Mouse (Mus musculus): Measurements from ENCODE around the gene Tnik. TPM values are rescaled to one million over a fixed set of nuclear protein-coding genes. Genes with fewer than 3 reads are reported as not detected.

Tnik gene
- polyA plus RNA-seq, 1 experiment = 23.6 TPM

- no peaks in the 10 kb centered on the region for H3K36me3 ChIP-seq (ENCODE audit: control insufficient read depth, insufficient read depth, low read length)
- DNase-seq = no peak
- H3K27ac ChIP-seq (ENCODE audit: control insufficient read depth, insufficient read depth, low read length) = no peak overlapping the region
- H3K4me1 ChIP-seq (replicated peaks; ENCODE audit: control insufficient read depth, insufficient read depth, low read length) = no peaks in the 10 kb centered on the region
- 92% methylated on average over 10 of the region's 10 CpGs for WGBS
- H3K27me3 ChIP-seq (ENCODE audit: control insufficient read depth, insufficient read depth, low read length) = no peaks in the 10 kb centered on the region
- no peak for TF ChIP-seq CTCF (IDR thresholded peaks at IDR 0.05; ENCODE audit: borderline replicate concordance, control insufficient read depth, extremely low read depth, insufficient read depth, low read length, poor library complexity)
- no peak for TF ChIP-seq POLR2A (IDR thresholded peaks at IDR 0.05; ENCODE audit: control insufficient read depth, extremely low read depth, insufficient read depth, low read length, poor library complexity)
- H3K4me3 ChIP-seq (ENCODE audit: control insufficient read depth, insufficient read depth, low read length) = no peak overlapping the region
These were observed 433.1 kb downstream of the Tnik start for GRCm38 (mm10) chr3:28696162-28696561.

DNA sequence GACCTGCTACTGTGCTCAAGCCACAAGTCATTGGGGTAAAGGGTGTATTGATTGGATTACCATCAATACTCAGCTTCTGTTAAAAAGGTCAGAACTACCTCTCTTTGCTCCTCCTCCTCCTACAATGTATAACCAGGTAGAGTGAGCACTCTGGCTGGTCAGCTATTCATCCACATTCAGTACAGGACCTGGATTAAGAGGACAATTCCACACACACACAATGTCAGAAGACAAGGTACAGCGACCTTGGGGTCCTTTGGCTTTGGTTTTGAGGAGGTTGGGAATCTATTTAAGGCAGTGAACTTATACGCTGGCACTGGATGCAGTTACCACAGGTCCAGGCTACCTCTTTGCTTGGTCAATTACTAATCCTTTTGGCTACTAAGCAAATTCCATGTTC, 434.8 kb downstream of the Tnik start, which contains the start of gene Slc2a2:
Gene Slc2a2 (plus strand): TSS at position 107 of the 400 bp plus-strand sequence.
- Histone ChIP-seq H3K27ac (ENCODE audit: control insufficient read depth, insufficient read depth, low read length) (no peak within 1 kb of the TSS), H3K27me3 (ENCODE audit: control insufficient read depth, insufficient read depth, low read length) (no peaks in the 10 kb centered on the region), H3K36me3 (ENCODE audit: control insufficient read depth, insufficient read depth, low read length) (no peaks in the 10 kb centered on the region), H3K4me3 (ENCODE audit: control insufficient read depth, insufficient read depth, low read length) (no peak within 1 kb of the TSS), H3K4me1 (replicated peaks; ENCODE audit: control insufficient read depth, insufficient read depth, low read length) (no peaks in the 10 kb centered on the region)
- no peak for TF ChIP-seq POLR2A (IDR thresholded peaks at IDR 0.05; ENCODE audit: control insufficient read depth, extremely low read depth, insufficient read depth, low read length, poor library complexity)
- no peak for TF ChIP-seq CTCF (IDR thresholded peaks at IDR 0.05; ENCODE audit: borderline replicate concordance, control insufficient read depth, extremely low read depth, insufficient read depth, low read length, poor library complexity)
- DNase-seq = no peak
- WGBS = 88% methylated on average over 2 of the region's 2 CpGs

- Histone ChIP-seq H3K27ac (ENCODE audit: control insufficient read depth, insufficient read depth, low read length) (no peak overlapping the region), H3K27me3 (ENCODE audit: control insufficient read depth, insufficient read depth, low read length) (no peaks in the 10 kb centered on the region), H3K36me3 (ENCODE audit: control insufficient read depth, insufficient read depth, low read length) (no peaks in the 10 kb centered on the region), H3K4me1 (replicated peaks; ENCODE audit: control insufficient read depth, insufficient read depth, low read length) (no peaks in the 10 kb centered on the region), H3K4me3 (ENCODE audit: control insufficient read depth, insufficient read depth, low read length) (no peak overlapping the region)
- DNase-seq = no peak
- 91% methylated on average over 4 of the region's 4 CpGs for WGBS
- TF ChIP-seq POLR2A (IDR thresholded peaks at IDR 0.05; ENCODE audit: control insufficient read depth, extremely low read depth, insufficient read depth, low read length, poor library complexity) (no peak), CTCF (IDR thresholded peaks at IDR 0.05; ENCODE audit: borderline replicate concordance, control insufficient read depth, extremely low read depth, insufficient read depth, low read length, poor library complexity) (no peak)
These were observed 436.6 kb downstream of the Tnik start for GRCm38 (mm10) chr3:28699601-28700000.

DNA sequence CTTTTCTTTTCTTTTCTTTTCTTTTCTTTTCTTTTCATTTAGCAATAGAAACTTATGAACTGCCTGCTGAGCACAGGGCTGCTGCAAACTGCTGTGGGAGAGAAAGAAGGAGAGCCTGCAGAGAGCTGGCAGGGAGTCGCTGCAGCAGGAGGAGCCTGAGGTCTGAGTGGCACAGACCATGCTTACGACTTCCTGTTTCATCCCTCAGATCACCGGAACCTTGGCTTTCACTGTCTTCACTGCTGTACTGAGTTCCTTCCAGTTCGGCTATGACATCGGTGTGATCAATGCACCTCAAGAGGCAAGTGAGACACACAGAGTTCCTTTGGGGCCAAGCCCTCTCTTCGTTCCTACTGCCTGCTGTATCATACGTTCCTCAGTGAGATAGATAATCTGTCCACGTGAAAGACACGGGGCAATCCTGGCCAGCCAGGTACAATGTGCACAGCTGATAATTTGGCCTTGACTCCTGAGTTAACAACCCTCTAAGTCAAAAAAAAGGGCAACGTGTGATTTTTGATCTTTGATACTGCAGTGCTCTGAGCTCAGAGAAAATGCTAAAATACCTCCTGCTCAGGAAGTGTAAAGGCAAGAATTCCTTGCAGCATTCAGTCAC, 442.6 kb downstream of the Tnik start:
- H3K4me1 ChIP-seq (replicated peaks; ENCODE audit: control insufficient read depth, insufficient read depth, low read length) = no peaks in the 10 kb centered on the region
- no peaks in the 10 kb centered on the region for H3K36me3 ChIP-seq (ENCODE audit: control insufficient read depth, insufficient read depth, low read length)
- no peaks in the 10 kb centered on the region for H3K27me3 ChIP-seq (ENCODE audit: control insufficient read depth, insufficient read depth, low read length)
- no peak overlapping the region for H3K27ac ChIP-seq (ENCODE audit: control insufficient read depth, insufficient read depth, low read length)
- DNase-seq = no peak
- no peak overlapping the region for H3K4me3 ChIP-seq (ENCODE audit: control insufficient read depth, insufficient read depth, low read length)
- WGBS = 43% methylated on average over 10 of the region's 10 CpGs
- TF ChIP-seq POLR2A (IDR thresholded peaks at IDR 0.05; ENCODE audit: control insufficient read depth, extremely low read depth, insufficient read depth, low read length, poor library complexity) (no peak), CTCF (IDR thresholded peaks at IDR 0.05; ENCODE audit: borderline replicate concordance, control insufficient read depth, extremely low read depth, insufficient read depth, low read length, poor library complexity) (no peak)

DNA sequence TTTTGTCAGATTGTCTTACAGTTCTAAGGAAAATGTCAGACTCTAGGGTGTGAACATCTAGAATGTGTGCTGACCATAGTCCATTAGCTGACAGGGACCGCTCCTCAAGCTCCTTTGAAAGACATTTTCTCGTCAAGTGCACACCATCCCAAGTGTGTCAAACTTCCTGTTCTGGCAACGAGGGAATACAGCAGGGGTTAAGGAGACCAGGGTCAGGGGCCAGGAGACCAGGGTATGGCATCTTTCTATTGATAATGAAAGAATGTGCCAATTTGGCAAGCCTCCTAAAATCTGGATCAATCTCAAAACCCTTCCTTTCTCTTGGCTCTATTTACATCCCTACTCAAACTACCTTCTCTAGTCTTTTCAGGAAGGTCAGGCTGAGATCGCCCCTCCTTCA, 443.7 kb downstream of the Tnik start:
- no peak for DNase-seq
- Histone ChIP-seq H3K4me3 (ENCODE audit: control insufficient read depth, insufficient read depth, low read length) (no peak overlapping the region), H3K27me3 (ENCODE audit: control insufficient read depth, insufficient read depth, low read length) (no peaks in the 10 kb centered on the region), H3K36me3 (ENCODE audit: control insufficient read depth, insufficient read depth, low read length) (no peaks in the 10 kb centered on the region), H3K27ac (ENCODE audit: control insufficient read depth, insufficient read depth, low read length) (no peak overlapping the region), H3K4me1 (replicated peaks; ENCODE audit: control insufficient read depth, insufficient read depth, low read length) (no peaks in the 10 kb centered on the region)
- TF ChIP-seq CTCF (IDR thresholded peaks at IDR 0.05; ENCODE audit: borderline replicate concordance, control insufficient read depth, extremely low read depth, insufficient read depth, low read length, poor library complexity) = no peak
- TF ChIP-seq POLR2A (IDR thresholded peaks at IDR 0.05; ENCODE audit: control insufficient read depth, extremely low read depth, insufficient read depth, low read length, poor library complexity) = no peak
- WGBS = 84% methylated on average over 4 of the region's 4 CpGs

DNA sequence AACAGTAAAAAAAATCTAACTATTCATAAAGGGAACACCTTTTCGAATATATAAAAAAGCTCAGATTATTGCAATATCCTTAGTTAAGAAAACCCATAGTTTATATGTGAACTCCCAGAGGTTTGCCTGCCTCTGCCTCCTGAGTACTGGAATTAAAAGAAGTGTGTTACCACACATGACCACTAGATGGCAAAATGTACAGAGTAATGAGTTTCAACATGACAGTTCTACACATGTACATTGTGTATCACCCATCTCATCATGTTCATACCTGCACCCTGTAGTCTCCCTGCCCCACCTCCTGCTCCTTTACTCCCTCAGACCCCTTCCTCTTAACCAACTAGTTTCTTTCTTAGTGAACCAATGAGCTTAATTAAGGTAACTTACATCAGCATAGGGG, 446.7 kb downstream of the Tnik start:
- WGBS = 83% methylated on average over 1 of the region's 1 CpGs
- Histone ChIP-seq H3K27me3 (ENCODE audit: control insufficient read depth, insufficient read depth, low read length) (no peaks in the 10 kb centered on the region), H3K36me3 (ENCODE audit: control insufficient read depth, insufficient read depth, low read length) (no peaks in the 10 kb centered on the region), H3K4me1 (replicated peaks; ENCODE audit: control insufficient read depth, insufficient read depth, low read length) (no peaks in the 10 kb centered on the region), H3K27ac (ENCODE audit: control insufficient read depth, insufficient read depth, low read length) (no peak overlapping the region), H3K4me3 (ENCODE audit: control insufficient read depth, insufficient read depth, low read length) (no peak overlapping the region)
- peak; percentile 22 for DNase-seq
- no peak for TF ChIP-seq POLR2A (IDR thresholded peaks at IDR 0.05; ENCODE audit: control insufficient read depth, extremely low read depth, insufficient read depth, low read length, poor library complexity)

All from thymus, adult 2 months (tissue).